Mouse (Mus musculus) heart, postnatal 0 days (tissue): ENCODE data around the gene Gm38431. TPM values are rescaled to one million over a fixed set of nuclear protein-coding genes. Genes with fewer than 3 reads are reported as not detected.

ENCODE experiments used
- ATAC-seq: fragments of 200-750 bp; cut with Nextera tagmentation; 2 replicates; pipeline ENCODE4 v1.8.0; 2017; ENCODE audit warnings: low read depth, moderate number of reproducible peaks, moderate library complexity; ENCODE audit not compliant: insufficient read depth
- DNase-seq: peaks from one replicate; pipeline ENCODE4 v3.0.0-alpha.2; 2016; ENCODE audit warnings: low spot score
- H3K27ac ChIP-seq: fragments of 300-500 bp; sonication (generic); 2 replicates; pipeline ENCODE4 v1.5.1; 2014; ENCODE audit warnings: low read depth, mild to moderate bottlenecking
- H3K27me3 ChIP-seq: fragments of 300-500 bp; sonication (generic); 2 replicates; pipeline ENCODE4 v1.6.1; 2014; ENCODE audit warnings: low read length, mixed read lengths; ENCODE audit not compliant: control insufficient read depth, insufficient read depth
- H3K36me3 ChIP-seq: fragments of 300-500 bp; sonication (generic); replicated peaks from 2 replicates; pipeline ENCODE4 v1.6.1; 2014; ENCODE audit warnings: low read length, mixed read lengths; ENCODE audit not compliant: control insufficient read depth, insufficient read depth
- H3K4me1 ChIP-seq: fragments of 300-500 bp; sonication (generic); 2 replicates; pipeline ENCODE4 v1.6.1; 2014; ENCODE audit warnings: antibody characterized with exemption; ENCODE audit not compliant: control insufficient read depth, insufficient read depth
- H3K4me2 ChIP-seq: fragments of 300-500 bp; sonication (generic); 2 replicates; pipeline ENCODE4 v1.6.1; 2014; ENCODE audit warnings: low read depth, mild to moderate bottlenecking, low read length, moderate library complexity
- H3K4me3 ChIP-seq: fragments of 300-500 bp; sonication (generic); 2 replicates; pipeline ENCODE4 v1.5.1; 2014; ENCODE audit warnings: low read depth, low read length
- H3K9ac ChIP-seq: fragments of 300-500 bp; sonication (generic); replicated peaks from 2 replicates; pipeline ENCODE4 v1.6.1; 2014; ENCODE audit warnings: low read depth, low read length, mixed read lengths
- H3K9me3 ChIP-seq: fragments of 300-500 bp; sonication (generic); replicated peaks from 2 replicates; pipeline ENCODE4 v1.6.1; 2016; ENCODE audit warnings: low read length; ENCODE audit not compliant: control insufficient read depth
- CTCF ChIP-seq: IDR thresholded peaks from 2 replicates; pipeline ENCODE4 v1.5.1; 2016; ENCODE audit warnings: antibody characterized with exemption, control low read depth, low read depth
- EP300 ChIP-seq: IDR thresholded peaks from 2 replicates; pipeline ENCODE4 v1.6.1; 2016; ENCODE audit warnings: antibody characterized with exemption, low read depth
- WGBS: fragments of 180-500 bp; shearing (Covaris S2); extraction: QIAGEN DNeasy Blood & Tissue Kit; methylation state at CpG from one replicate; pipeline ENCODE4 v1.1.7; 2014; 5-methylcytosine and 5-hydroxymethylcytosine counted together
- polyA plus RNA-seq: library from polyadenylated mRNA; unstranded; fragments of >200 nt; fragmentation: Nextera tagmentation; extraction: Ambion mirVana; gene quantifications from 2 replicates; pipeline ENCODE4 v1.2.1, GENCODE M21; 2015
- total RNA-seq: library from RNA; depleted of rRNA; stranded (reverse); fragments of >200 nt; gene quantifications from 2 replicates; pipeline ENCODE4 v1.2.3, GENCODE M21; 2014; ENCODE audit warnings: low replicate concordance

The Gm38431 gene
- total and polyA plus RNA-seq, 2 experiments from 2014 or later, result 0.34 to 1.6 TPM

DNA sequence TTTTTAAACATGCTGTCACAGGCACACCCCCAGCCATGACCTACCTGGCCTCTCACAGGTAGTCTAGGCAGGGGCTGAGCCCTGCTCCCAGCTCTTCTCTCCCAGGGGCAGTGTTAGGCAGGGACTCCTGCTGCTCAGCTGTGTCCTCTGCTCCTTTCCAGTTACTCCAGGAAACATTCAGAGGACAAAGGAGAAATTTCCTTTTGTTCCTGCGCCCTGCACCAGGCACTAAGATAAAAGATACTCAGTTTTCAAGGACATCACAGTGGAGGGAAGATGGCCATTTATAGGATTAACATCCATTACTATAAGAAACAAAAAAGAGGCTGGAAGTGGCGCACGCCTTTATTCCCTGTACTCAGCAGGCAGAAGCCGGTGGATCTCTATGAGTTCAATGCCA is 4.2 kb upstream of the Gm38431 start:
- H3K27ac ChIP-seq, result no peak overlapping the region
- H3K4me2 ChIP-seq, result no peak overlapping the region
- TF ChIP-seq EP300, result no peak
- no peak for TF ChIP-seq CTCF
- no peak overlapping the region for H3K4me3 ChIP-seq
- WGBS, result 89% methylated on average over 4 of the region's 4 CpGs
- H3K36me3 ChIP-seq, result no peaks in the 10 kb centered on the region
- no peak overlapping the region for H3K9ac ChIP-seq
- no peaks in the 10 kb centered on the region for H3K27me3 ChIP-seq
- DNase-seq (no peak), ATAC-seq (no peak)
- no peaks in the 10 kb centered on the region for H3K9me3 ChIP-seq
- peaks cover 1% of the 10 kb centered on the region; the same call in 1 of the 2 replicates for H3K4me1 ChIP-seq

DNA sequence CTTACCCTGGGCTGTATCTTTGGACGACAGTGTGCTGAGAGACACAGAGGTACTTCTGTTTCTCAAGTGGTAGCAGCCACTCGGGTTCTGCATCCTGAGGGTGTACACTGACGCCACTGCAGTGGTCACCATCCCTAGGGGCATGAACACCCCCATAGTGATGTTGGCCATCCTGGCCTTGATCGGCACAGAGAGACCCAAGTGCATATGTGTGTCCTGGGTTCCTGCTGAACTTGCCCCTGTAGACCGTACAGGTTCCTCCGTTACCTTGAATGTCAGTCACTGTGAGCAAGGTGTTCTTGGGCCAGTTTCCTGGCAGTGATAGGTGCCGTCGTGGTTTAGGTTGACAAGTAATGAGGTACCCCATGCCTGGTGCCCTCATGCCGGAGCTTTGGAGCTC is 1.6 kb upstream of the Gm38431 start:
- no peak overlapping the region for H3K27ac ChIP-seq
- no peak overlapping the region for H3K4me3 ChIP-seq
- no peaks in the 10 kb centered on the region for H3K9me3 ChIP-seq
- H3K4me2 ChIP-seq, result no peak overlapping the region
- peaks cover 16% of the 10 kb centered on the region for H3K36me3 ChIP-seq
- H3K9ac ChIP-seq, result no peak overlapping the region
- no peaks in the 10 kb centered on the region for H3K27me3 ChIP-seq
- H3K4me1 ChIP-seq, result peaks cover 8% of the 10 kb centered on the region; the same call in 1 of the 2 replicates
- DNase-seq, result no peak
- no peak for ATAC-seq
- TF ChIP-seq EP300, result no peak
- TF ChIP-seq CTCF, result no peak
- WGBS, result 88% methylated on average over 9 of the region's 9 CpGs

DNA sequence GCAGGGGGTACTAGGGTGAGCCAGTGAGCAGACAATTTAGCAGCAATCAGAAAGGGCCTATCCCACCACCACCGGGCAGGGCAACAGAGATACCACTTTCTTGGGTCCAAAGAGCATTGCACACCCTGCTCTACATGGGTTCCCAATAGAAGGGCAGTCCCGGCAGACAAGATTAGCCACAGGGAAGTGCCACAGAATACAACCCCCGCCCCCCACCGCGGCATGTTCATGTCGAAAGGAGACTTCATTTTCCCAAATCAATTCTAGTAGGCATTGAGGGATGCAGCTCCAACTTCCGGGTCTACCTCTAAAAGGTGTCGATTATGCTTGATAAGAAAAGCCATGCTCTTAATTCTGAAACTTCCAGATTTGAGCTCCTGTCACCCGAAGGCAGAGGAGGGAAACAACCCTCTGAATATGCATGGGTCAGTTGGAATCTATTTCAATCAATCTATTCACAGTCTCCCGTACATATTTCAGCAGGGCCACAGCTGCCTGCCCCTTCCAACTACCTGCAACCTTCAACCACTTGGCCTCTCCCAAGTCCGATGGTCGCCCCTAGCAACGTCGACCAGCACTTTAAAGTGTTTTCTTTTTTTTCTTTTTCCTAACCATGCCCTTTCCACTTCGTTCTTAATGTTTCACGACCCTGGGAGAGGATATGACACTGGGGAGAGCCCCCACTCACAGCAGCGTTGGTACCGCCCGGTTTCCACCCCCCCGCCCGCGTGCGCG is 658 bp downstream of the Gm38431 start:
- Histone ChIP-seq H3K27me3 (no peaks in the 10 kb centered on the region), H3K27ac (peak overlapping the region; percentile 80), H3K9me3 (no peaks in the 10 kb centered on the region), H3K4me1 (peaks cover 8% of the 10 kb centered on the region; the same call in 1 of the 2 replicates), H3K4me3 (peak overlapping the region; percentile 68), H3K36me3 (peaks cover 36% of the 10 kb centered on the region), H3K4me2 (peak overlapping the region; percentile 81), H3K9ac (peak overlapping the region; percentile 61)
- ATAC-seq (no peak), DNase-seq (peak; percentile 22)
- WGBS, result 2% methylated on average over 23 of the region's 24 CpGs
- TF ChIP-seq EP300, result no peak
- no peak for TF ChIP-seq CTCF

DNA sequence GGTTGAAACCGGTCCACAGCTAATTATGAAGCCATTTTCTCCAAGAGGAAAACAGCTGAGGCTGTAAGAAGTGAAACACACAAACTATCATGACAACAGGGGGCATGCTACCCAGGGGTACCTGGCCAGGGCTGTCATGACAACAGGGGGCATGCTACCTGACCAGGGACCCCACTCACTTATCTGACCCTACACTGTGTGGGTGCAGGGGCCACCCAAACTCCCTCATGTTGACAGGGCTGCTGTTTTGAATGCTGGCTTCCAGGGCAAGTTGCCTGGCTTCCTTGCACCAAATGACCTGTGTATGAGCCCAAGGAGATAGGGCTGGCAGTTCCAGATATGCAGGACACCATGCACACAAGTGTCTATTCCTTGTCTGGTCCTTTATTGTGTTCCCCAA is 1.3 kb downstream of the Gm38431 start:
- no peak for TF ChIP-seq EP300
- no peak for TF ChIP-seq CTCF
- Histone ChIP-seq H3K9ac (peak overlapping the region; percentile 61; the same call in 1 of the 2 replicates), H3K36me3 (peaks cover 42% of the 10 kb centered on the region)

DNA sequence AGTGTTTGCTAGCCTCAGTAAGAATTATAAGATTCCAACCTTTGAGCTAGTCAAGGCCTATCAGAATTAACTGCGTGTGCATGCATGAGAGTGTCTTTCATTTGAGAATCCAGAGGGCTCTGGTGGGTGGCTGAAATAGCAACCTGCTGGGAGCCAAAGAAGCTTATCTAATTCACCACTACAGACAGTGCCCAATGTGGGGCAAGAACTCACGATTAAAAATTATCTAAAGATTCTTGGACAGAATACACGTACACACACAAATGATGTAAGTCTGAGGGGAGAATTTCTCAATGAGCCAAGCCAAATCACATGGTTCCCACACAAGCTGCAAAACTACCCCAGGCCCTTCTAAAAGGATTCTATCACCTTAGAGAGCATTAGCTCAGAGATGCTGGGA is 8.5 kb downstream of the Gm38431 start:
- H3K9ac ChIP-seq, result no peak overlapping the region
- H3K27me3 ChIP-seq, result no peaks in the 10 kb centered on the region
- ATAC-seq, result 0 out of 2 replicates have a peak, but pooled peaks have one; percentile 5
- H3K27ac ChIP-seq, result no peak overlapping the region
- DNase-seq, result no peak
- peaks cover 91% of the 10 kb centered on the region for H3K36me3 ChIP-seq
- 28% methylated on average over 3 of the region's 3 CpGs for WGBS
- H3K4me2 ChIP-seq, result no peak overlapping the region
- H3K4me3 ChIP-seq, result no peak overlapping the region
- TF ChIP-seq CTCF (no peak), EP300 (no peak)
- H3K4me1 ChIP-seq, result peaks cover 8% of the 10 kb centered on the region
- H3K9me3 ChIP-seq, result no peaks in the 10 kb centered on the region

More for the DNA sequence above, 1.3 kb downstream of the Gm38431 start:
- Histone ChIP-seq H3K27ac (no peak overlapping the region), H3K4me1 (peaks cover 8% of the 10 kb centered on the region; the same call in 1 of the 2 replicates), H3K4me3 (peak overlapping the region; percentile 68), H3K4me2 (peak overlapping the region; percentile 81), H3K9me3 (no peaks in the 10 kb centered on the region), H3K27me3 (no peaks in the 10 kb centered on the region)
- WGBS, result 84% methylated on average over 1 of the region's 1 CpGs
- ATAC-seq (no peak), DNase-seq (no peak)
